Mouse (Mus musculus) telencephalon, adult 2 months (tissue): Measurements from ENCODE around the gene Olfr354.

Experiments
- DNase-seq: peaks from one replicate; pipeline ENCODE4 v3.0.0-alpha.2; 2011; ENCODE audit warnings: low read depth, low spot score

Olfr354 gene

DNA sequence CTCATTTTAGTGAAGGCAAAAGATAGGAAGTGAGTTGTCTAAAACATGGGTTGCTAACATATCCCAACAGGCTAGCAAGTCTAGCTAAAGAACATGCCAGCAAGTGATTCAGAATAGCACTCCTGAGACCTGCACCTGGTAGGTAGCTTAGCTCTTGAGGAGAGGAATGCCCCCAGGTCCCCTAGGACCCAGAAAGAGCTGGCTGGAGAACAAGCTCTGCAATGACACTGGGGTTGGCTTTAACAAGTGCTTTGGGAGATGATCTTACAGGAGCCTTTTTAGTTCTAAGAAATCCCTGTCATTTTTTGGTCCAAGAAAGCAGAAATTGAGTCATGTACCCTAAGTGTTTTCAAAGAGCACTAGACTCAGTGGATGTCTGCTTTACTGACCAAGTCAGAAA, at the start of gene Olfr354:
Gene Olfr354, plus strand, starts transcription at position 301 of the 400 bp plus-strand sequence.
- no peak for DNase-seq

DNA sequence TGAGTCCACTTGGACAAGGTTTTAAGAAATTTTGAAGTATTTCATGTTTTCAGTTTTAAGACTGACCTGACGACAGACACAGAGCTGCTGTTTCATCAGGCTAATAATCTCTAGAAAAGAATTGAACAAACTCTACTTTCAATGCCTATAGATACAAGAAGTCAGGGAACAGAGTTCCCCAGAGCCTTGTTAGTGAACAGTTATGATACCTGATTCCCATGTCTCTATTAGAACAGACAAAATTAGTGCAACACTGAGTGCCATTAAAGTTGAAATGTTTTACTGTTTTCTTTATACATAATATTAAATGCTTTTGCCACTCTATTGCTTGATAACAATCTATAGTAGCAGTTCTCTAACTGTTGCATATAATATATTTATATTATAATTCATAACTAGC, 42.9 kb upstream of the Olfr354 start, which contains the start of gene Olfr351:
Gene Olfr351, minus strand, starts transcription at position 101 of the 400 bp plus-strand sequence.
- DNase-seq, result no peak

DNA sequence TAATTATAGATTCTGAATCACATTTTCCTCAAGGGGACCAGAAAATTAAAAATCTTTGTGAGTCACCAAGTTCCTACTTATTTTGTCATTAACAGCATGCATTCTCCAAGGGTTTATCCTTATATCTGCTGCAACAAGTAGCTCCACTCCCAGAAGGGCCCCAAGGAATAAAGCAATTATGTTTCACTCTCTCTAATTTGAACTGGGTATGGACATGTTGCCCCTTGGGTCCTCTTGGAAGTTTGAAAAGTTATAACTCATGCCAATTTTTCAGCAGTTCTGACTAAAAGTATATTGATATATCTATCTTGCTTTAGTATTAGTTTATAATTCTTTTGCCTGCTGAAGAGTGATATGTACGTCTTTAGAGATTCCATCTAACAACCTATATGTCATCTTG, 37.3 kb upstream of the Olfr354 start, which contains the start of gene Olfr352:
Gene Olfr352, plus strand, starts transcription at position 301 of the 400 bp plus-strand sequence.
- no peak for DNase-seq

DNA sequence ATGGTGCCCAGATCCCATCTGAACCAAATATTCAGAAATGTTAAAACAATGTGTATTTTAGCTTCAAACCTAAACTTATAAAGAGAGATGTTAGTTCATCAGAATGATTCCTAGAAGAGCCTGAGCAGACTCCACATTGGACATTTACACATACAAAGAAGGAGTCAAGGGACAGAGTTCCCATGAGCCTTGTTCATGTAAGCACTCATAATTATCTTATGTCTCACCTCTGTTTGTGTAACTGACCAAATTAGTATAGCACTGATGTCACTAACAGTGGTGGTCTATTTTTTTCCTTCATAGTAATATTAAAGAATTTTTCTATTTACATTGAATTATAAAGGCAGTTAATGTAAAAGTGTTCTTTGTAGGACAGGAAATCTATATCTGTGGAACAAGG, 12.6 kb upstream of the Olfr354 start, which contains the start of gene Olfr353:
Gene Olfr353, minus strand, starts transcription at position 101 of the 400 bp plus-strand sequence.
- DNase-seq, result no peak

DNA sequence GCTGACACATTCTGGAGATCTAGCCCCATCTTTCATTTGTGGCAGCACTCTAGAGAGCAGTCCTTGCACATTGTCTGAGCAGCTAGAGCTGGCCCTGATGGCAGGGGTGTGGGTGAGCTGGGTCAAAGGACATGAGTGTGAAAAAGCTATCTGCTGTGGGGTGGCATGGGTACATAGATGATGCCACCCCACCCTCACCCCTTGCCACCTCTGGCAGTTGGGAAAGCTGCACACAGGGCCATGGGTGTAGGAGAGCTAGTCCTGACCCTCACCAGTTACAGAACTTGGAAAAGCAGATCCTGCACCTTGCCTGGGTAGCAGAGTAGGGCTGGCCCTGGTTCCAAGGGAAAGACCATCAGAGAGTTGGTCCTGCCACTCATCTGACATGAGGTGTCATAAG, 8.4 kb upstream of the Olfr354 start:
- DNase-seq, result no peak

DNA sequence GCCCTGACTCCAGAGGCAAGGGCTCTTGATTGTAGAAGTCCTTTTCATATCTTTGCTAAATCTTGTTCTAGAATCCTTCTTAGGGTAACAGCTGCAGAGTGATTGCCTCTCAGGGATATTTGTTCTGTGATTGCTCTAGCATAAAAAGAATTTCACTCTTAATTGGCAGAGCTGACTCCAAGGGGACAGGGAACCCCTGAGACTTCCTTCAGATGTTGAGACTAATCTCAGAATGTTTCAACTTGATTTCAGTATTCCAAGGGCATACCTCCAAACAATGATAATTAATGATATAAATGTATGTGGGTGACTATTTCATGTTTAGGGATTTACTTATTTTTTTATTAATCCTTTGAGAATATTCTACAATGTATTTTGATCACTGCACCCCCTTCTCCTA, 23.3 kb downstream of the Olfr354 start, which contains the start of gene Olfr355:
Gene Olfr355, minus strand, starts transcription at position 101 of the 400 bp plus-strand sequence.
- no peak for DNase-seq

DNA sequence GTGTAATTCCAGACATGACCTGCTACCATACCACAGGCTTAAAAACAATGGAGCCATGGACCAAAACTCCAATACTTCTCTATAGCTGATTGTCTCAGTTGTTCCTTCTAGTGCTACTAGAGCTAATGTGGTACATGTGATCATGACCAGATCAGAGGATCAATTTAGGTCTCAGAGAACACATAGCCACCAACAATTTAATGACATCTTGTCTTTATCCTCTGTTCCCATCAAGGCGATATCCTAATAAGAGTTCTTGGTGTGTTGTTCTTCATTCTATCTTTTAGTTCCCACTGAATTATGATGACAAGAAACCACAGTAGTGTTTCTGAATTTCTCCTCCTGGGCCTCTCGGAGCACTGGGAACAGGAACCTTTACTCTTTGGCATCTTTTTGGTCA, 31.3 kb downstream of the Olfr354 start, which contains the start of gene Olfr356:
Gene Olfr356, plus strand, starts transcription at position 301 of the 400 bp plus-strand sequence.
- no peak for DNase-seq
